Mouse (Mus musculus): ENCODE results near the gene Stpg1.

DNA sequence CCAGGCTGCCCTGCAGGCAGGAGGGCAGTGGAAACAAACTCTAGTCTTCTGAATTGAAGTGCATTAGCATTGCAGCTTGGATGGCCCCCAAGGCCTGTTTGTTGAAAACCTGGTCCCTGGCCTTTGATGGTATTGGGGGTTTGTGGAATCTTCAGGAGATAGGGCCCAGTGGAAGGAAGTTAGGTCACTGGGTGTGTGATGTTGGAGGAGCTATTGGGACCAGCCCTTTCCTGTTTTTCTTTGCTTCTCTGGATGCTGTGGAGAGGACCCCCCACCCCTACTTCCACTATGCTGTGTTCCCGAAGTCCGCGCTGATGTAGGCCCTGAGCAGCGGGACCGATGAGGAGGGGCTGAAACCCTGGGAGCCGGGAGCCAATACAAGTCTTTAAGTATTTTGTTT lies 3.5 kb downstream of the Stpg1 start:
- TF ChIP-seq REST (IDR thresholded peaks at IDR 0.05; ENCODE audit: insufficient read depth, insufficient read length) (no peak), E2F4 (IDR thresholded peaks at IDR 0.05; ENCODE audit: insufficient read depth) (no peak), POLR2A (IDR thresholded peaks at IDR 0.05; ENCODE audit: insufficient read length, low read depth) (no peak)
